Mouse (Mus musculus): ENCODE results near the gene Ran.

Ran gene

DNA sequence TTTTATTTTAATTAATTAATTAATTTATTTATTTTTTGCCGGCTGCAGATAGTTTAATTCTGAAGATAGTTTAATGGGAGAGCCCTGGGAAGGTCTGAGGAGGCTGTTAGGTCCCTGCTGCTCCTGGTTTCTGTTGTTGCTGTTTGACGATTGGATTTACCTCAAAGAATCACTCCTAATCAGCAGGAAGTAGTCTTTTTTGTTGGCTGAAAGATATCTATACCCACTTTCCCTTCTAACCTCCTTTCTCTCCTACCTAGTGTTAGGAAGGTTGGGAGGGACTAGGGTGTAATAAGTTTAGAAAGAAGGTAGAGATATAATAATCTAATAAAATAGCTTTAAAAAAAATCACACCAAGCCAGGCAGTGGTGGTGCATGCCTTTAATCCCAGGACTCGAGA, 4.8 kb upstream of the Ran start:
- no peak for DNase-seq (ENCODE audit: low spot score in 2 of 2)

DNA sequence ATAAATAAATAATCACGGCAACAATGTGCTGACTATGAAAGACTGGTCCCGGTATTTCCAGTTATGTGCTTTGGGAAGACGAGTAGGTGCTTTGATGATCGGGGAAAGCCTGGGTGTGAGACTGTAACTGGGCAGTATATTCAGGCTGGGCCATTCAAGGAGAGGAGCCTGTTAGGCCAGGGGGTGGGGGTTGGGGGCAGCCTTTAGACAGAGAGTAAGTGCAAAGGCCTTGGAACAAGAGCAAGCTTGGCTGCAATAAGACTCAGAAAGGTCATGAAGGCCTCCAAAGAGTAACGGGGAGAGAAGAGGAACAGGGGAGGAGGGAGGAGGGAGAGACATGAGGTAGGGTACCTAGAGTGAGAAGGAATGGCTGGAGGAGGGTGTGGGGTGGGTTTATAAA, 4.3 kb upstream of the Ran start:
- no peak for DNase-seq (ENCODE audit: low spot score in 2 of 2)

DNA sequence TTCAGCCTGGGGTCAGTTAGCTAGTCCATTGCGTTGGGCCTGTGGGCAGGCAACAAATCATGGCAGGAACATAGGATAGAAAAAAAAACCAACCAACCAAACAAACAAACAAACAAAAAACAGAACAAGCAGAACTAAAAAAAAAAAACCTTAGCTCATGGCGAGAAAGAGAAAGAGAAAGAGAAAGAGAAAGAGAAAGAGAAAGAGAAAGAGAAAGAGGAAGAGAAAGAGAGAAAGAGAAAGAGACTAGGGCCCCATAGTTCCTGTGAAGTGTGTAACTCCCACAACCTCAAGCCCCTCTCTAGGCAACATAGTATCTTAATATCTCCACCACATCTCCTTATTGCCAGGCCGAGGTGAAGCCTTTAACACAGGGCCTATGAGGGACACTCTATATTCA, 3.5 kb upstream of the Ran start:
- DNase-seq (ENCODE audit: low spot score in 2 of 2) = no peak

DNA sequence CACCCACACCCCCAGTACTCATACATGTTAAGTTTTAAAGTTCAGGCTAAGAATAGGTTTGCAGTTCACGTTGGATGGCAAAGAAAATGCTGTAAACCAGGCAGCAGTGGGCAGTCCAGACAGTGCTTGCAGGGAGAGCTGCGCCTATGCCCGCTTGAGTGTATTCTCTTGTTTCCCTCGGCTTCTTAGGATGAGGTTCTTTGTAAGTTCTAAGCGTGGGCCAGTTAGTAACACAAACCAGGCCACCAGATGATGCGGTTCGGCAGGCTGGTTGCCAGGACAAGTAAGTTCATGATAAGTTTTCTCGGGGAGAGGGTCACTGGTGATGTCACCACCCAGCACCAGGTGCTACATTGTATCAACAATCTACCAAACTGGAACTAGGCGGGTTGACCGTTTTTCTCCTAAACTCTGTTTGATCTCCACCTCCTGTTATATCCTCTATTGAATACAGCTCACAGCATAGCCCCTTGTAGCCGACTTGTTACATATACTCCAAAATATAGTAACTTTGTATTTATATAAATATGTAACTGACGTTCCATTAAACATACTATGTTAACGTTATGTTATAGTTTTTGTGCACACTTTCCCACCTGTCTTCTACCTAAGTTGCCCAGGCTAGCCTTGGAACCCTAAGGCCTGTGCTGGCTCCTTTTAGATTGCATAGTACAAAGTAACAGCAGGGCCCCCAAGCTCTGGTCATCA, 933 bp upstream of the Ran start:
- DNase-seq (ENCODE audit: low spot score in 2 of 2) = no peak

DNA sequence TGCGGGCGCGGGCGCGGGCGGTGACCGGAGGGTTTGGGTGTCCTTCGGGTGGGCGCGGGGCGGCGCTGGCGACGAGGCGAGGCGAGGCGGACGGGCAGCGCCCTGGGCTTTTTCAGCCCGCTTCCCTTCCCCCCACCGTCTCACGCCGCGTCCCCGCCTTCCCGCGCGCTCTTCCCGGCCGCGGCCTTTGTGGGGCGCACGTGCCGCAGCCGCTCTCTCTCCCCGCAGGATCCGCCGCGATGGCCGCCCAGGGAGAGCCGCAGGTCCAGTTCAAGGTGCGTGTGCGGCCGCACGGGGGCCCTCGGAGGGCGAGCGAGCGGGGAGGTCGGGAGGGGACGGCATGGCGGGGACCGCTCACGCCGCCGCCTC, 415 bp downstream of the Ran start:
- DNase-seq (ENCODE audit: low spot score in 2 of 2) = no peak

DNA sequence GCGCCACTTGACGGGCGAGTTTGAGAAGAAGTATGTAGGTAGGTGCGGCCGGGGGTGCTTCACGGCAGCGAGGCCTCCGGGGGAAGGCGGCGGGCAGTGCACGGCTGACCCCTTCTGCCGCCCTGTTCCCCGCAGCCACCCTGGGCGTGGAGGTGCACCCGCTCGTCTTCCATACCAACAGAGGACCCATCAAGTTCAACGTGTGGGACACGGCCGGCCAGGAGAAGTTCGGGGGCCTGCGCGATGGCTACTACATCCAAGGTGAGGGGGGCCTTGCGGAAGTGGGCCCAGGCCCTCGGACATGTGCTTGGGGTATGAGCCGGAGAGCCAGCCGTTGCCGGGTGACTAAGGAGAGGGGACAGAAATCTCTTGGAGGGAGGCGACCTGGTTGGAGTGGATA, 862 bp downstream of the Ran start:
- DNase-seq (ENCODE audit: low spot score in 2 of 2) = no peak

DNA sequence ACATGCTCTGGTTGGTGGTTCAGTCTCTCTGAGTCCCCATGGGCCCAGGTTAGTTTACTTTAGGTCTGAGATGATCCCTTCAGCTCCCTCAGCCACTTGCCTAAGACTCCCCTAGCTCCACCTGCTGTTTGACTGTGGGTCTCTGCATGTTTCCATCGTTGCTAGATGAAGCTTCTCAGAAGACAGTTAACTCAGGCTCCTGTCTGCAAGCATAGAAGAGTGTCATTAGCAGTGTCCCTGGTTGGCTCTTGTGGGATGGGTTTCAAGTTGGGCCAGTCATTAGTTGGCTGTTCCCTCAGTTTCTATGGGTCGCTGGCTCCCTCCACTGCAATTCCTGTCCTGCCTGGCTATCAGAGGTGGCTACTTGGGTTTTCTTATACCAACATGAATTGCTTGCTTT, 5.2 kb downstream of the Ran start:
- no peak for DNase-seq (ENCODE audit: low spot score in 2 of 2)

DNA sequence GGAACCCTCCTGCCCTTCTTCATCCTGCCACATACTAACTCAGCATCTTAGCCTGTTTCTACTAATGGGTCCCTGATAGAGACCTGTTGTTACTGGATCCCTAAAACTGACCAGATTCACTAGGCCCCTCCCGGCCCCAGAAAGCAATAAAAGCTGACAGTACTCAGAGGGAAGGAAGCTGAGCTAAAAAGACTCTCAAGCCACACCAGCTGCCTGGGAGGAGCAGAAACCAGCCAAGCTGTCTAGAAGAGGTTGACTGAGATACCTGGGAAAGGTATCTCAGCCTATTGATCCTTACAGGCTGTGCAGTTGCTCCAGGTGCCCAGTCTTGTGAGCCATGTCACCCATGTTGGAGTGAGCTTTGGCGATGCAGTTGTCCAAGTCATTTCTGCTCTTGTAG, 5.9 kb downstream of the Ran start:
- DNase-seq (ENCODE audit: low spot score in 2 of 2) = no peak

DNA sequence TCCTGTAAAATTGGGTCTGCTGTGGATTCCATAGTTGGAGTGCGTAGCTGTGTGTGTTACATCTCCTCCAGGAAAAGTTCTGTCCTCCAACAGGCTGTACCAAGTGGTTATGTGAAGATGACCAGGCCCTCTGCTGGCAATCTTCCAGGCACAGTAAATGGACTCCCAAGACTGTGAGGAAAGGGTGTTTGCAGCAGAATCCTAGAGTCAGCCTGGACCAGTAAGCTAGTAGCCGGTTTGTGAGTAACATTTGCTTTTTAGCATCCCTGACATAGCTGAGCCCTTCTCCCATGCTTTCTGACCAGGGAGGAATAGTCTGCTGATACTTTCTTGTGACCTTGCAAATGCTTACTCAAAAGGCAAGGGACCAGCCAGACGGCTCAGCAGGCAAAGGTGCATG, 6.3 kb downstream of the Ran start:
- DNase-seq (ENCODE audit: low spot score in 2 of 2) = no peak

DNA sequence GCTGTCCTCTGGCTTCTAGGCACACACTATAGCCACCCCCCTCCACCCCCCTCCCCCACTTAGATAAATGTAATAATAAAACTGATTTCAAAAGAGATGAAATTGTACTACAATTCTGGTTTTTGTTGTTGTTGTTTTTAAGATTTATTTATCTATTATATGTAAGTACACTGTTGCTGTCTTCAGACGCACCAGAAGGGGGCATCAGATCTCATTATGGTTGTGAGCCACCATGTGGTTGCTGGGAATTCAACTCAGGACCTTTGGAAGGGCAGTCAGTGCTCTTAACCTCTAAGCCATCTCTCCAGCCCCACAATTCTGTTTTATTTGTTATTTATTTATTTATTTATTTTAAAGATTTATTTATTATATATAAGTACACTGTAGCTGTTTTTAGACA, 6.8 kb downstream of the Ran start:
- DNase-seq (ENCODE audit: low spot score in 2 of 2) = no peak

DNA sequence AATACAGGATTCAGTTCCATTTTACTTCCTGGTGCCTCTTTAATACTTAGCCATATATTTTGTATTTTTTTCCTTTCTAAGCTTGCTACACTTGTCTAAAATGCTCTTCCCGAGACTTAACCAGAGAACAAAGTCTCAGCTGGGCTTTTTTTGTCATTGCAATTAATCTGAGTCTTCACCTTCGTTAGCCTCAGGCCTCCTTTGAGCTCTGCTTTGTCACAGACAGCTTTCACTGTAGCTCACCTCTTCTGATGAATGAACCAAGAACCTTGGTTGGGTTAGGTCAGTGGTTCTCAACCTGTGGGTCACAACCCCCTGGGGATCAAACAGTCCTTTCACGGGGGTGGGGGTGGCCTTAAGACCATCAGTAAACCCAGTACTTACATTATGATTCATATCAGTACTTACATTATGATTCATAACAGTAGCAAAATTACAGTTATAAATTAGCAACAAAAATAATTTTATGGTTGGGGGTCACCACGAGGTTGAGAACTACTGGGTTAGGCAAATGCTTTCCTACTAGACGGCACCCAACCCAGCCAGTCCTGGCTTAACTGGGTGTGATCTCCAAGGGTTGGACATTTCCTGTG, 9.4 kb downstream of the Ran start:
- no peak for DNase-seq (ENCODE audit: low spot score in 2 of 2)

DNA sequence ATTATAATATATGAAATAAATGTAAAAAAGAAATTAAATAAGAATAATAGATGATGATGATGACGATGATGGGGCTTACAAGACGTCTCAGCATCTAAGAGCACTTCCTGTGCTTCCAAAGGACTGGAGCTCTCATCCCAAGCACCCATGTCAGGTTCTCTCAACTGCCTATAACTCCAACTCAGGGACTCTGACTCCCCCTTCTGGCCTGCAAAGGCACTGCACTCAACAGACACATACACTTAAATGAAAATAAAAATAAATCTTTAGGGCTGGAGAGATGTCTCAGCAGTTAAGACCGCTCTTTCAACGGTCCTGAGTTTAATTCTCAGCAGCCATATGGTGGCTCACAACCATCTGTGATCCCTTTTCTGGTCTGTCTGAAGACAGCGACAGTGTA, 16.8 kb downstream of the Ran start:
- no peak for DNase-seq (ENCODE audit: low spot score in 2 of 2)

DNA sequence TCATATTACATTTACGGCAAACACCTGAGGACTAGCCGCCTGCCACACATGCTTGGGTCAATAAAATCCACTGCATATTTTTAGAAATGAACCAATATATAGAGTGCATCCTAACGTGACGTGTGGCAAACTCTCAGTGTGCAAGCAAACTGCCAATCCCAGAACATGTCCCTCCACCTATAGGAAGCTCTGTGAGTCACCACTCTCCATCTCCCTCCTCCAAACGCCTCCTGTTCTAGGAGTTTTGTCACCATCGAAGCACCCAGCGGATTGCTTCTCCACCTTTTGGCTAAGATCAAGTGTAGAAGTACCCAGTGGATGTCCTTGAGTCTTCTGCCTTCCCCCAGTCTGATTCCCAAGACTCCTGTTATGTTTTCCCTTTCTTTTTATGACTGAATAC, 17.9 kb downstream of the Ran start:
- no peak for DNase-seq (ENCODE audit: low spot score in 2 of 2)

DNA sequence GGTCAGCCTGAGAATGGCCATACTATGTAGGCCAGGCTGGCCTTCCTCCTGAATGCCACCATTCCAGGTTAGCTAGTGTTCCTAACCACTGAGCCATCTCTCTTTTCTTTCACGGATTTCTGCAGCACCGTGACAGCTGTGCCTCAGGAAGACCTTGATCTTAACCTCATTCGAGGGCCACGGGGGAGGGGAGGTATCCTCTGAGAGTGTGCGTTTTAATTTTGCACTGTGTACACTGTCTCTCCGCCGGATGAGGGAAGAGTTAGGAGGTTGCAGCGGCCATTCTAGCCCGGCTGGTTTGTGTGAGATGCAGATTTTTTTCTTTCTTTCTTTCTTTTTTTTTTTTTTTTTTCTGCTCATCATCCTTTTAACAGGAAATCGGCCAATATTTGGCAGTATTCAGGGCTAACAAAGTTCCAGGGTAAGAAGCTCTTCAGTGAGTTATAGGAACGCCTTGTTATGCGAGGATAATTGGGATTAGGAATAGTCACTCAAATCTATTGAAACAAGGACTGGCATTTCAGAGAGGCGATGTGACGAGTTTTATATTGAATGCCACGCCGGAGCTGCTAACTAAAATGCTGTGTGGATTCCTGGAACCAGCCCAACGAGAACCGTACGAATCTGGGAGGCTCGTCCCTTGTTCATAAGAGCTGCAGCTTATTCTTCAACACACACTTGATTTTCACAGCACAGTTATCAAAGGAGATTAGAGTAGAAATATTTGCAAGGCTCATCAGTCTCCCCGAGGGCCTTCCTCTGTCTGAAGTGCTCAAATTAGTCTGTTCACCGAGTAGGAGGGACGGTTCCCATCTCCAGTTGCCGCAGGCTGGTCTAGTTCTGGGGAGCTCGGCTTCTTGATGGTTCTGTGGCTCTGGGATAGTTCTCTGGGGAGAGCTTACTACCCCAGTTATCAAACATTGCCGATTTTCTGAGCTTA, 26.0 kb downstream of the Ran start:
- DNase-seq (ENCODE audit: low spot score in 2 of 2) = no peak

DNA sequence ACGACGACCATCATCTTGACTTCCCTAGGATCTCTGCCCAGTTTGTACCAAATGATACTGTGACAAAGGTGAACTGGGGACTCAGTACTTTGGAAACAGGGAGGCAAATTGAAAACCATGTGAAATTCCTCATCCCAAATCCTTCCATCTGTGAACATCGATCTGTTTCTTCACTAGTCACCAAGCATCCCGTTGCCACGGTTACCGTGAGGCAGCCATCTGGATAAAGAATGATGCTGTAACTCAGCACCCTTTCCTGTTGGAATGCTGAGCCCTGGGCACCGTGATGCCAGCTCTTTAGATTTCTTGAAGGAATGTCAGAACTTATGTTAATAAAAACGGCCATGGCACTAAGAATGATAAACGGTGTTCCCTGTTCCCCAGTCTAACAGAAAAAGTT, 29.5 kb downstream of the Ran start:
- DNase-seq (ENCODE audit: low spot score in 2 of 2) = no peak

DNA sequence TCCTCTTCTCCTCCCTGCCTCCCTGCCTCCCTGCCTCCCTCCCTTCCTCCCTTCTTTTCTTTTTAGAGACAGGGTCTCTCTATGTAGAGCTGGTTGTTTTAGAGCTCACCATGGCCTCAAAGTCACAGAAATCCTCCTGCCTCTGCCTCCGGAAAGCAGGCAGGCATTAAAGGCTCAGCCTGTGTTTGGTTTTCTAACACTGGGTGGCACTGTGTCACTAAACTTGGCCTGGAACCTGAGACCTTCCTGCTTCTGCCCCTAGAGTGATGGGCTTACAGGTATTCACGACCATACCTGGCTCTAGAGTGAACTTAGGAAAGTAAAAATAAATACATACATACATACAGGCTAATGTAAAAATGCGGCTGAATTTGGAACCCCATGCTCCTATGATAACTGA, 32.0 kb downstream of the Ran start:
- DNase-seq (ENCODE audit: low spot score in 2 of 2) = no peak

DNA sequence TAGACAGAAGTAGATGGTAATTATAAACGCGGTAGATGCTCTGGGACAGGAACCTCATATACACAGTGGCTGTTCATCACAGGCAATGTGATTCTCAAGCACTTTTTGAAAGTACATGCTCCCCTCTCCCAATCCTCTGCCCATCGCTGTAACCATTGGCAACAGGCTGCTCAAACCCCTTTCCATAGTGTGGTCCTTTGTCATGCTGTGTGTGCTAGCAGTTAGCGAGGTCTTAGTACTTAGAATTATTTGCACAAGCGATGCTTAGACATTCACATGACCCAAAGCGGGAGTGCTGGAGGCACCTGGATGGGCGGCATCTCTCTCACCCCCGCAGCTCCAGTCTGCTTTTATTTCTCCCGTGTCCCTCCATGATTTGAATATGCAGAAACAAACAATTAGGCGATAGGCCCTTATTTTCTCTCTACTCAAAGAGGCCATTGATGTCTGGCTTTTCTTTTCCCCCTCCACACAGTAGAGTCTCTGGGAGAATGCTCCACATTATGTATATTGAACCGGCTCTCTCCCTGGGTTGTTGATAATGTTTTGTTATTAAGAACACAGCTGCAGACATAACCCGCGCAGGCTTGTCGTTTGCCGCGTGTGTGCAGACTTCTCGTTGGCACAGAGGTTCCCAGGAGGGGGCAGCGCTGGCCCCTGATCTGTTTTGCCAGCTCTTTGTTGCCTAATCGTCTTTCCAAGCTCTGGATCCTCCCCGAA, 32.9 kb downstream of the Ran start:
- no peak for DNase-seq (ENCODE audit: low spot score in 2 of 2)

DNA sequence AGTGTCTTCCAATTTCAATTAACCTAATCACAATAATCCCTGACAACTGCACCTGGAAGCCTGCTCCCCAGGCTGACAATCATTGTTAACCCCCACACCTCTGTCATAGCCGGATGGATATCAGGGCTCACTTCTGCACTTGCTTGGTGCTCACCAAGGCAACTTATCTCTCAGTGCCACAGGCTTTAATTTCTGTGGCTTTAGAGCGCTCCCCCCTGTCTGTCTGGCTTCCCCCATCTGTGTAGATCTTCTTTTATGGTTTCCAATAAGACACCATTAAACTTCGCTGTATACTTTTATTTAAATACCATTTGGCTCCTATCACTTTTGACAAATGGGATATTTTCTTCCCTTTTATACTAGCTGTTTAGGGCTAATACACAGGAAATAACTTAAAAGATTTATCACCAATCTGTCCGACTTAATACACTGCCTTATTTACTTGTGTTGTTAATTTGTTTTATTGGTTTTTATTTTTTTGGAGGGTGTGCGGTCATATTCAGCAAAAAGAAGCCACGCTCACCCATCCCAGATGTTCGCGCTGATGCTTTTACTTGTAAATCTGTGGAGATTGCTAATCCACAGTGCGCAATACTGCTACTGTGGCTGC, 34.9 kb downstream of the Ran start:
- no peak for DNase-seq (ENCODE audit: low spot score in 2 of 2)

DNA sequence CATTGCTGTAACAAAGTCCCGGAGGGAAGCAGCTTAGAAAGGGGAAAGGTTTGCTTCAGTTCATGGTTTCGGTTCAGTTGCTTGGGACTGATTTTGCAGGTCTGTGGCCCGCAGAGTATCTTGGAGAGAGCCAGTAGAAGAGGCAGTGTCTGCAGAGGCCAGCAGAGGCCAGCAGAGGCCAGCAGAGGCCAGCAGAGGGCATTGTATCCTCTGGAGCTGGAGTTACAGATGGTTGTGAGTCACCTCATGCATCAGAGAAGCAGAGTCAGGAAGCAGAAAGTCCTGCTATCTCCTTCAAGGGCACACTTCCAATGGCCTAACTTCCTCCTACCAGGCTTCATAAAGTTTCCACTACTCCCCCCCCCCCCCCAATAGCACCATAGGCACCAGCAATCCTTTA, 39.2 kb downstream of the Ran start:
- DNase-seq (ENCODE audit: low spot score in 2 of 2) = no peak

DNA sequence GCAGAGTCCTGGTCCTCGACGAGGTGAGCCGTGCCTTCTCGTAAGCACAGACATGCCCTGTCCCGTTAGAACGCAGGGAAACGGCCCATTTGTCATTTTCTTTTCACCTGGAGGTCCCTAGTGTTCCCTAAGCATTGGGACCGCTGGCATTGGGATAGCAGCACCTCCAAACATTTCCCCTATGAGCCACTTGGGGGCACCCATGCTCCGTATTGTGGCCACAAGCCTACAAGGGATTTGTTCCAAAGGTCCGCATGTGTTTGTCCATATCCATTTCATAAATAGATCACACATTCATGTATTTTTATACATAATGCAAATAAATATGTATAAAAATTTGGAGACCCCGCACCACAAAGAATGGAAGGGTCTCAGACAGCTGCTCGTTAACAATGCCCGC, 41.7 kb downstream of the Ran start:
- peak; percentile 36 to 47 for DNase-seq (ENCODE audit: low spot score in 2 of 2)

DNA sequence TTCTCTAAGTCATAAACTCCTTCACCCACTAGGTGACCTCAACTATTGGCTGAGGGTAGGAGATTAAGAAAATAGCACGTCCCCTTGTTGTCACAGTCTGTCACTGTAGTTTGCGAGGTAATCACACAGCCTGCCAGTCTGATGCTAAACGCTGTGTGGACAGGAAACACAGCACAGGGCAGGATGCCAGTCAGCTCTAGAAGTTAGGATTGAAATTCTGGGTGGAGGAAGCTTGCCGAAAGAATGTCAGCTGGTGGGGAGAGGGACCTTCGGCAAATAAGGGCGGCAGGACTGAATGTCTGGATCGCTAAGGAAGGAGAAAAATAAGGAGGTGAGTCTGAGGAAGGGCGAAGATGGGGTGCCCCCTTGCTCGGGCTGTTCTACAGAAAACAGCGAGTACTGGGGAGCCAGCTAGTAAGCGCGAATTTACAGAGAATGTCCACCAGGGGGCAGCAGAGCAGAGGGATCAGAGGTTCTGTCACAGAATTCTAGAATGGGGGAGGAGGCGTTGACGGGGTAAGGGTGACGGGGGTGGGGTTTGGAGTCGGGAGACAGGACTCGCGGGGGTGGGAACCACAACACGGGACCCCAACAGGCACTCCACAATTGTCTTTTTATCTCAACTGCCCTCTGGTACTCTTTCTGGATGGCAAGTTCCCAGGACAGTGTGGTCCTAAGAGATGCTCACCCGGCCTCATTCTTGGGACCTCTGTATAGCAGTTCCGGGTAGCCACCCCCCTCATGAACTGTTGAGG, 43.3 kb downstream of the Ran start:
- DNase-seq (ENCODE audit: low spot score in 2 of 2) = peak; percentile 62 to 65
